Mouse (Mus musculus) megakaryocyte, embryonic 14.5 days (primary cell): Measurements from ENCODE around the gene Prim1. TPM values are rescaled to one million over a fixed set of nuclear protein-coding genes. Genes with fewer than 3 reads are reported as not detected.

Source experiments
- H3K27me3 ChIP-seq: replicated peaks from 2 replicates; pipeline ENCODE3; 2012; ENCODE audit warnings: inconsistent platforms
- H3K36me3 ChIP-seq: replicated peaks from 2 replicates; pipeline ENCODE3; 2012; ENCODE audit warnings: low read length, inconsistent platforms, mixed read lengths
- H3K4me1 ChIP-seq: 2 replicates; pipeline ENCODE4 v1.6.1; 2012; ENCODE audit warnings: inconsistent platforms
- H3K4me3 ChIP-seq: replicated peaks from 2 replicates; pipeline ENCODE3; 2012; ENCODE audit warnings: moderate library complexity, mild to moderate bottlenecking, inconsistent platforms
- H3K9me3 ChIP-seq: 2 replicates; pipeline ENCODE4 v1.6.1; 2012; ENCODE audit warnings: inconsistent platforms
- FLI1 ChIP-seq: IDR thresholded peaks from 2 replicates; pipeline ENCODE4 v1.6.1; 2012; ENCODE audit warnings: low read length, inconsistent platforms, mixed read lengths
- GATA1 ChIP-seq: IDR thresholded peaks from 3 replicates; pipeline ENCODE4 v1.6.1; 2012; ENCODE audit warnings: mixed read lengths, low read length, inconsistent platforms, borderline replicate concordance
- polyA plus RNA-seq: library from polyadenylated mRNA; stranded (reverse); fragments of >175 nt; gene quantifications from 2 replicates; pipeline ENCODE4 v1.2.3, GENCODE M21; 2012; ENCODE audit warnings: low replicate concordance; ENCODE audit not compliant: insufficient read depth

Prim1 gene
- polyA plus RNA-seq = 2.6 TPM in 1 of 2 replicates, not detected in the other

- peak; percentile 54; the same call in 1 of the 2 replicates for TF ChIP-seq FLI1
- no peak for TF ChIP-seq GATA1
- Histone ChIP-seq H3K9me3 (no peaks in the 10 kb centered on the region), H3K4me1 (peaks cover 19% of the 10 kb centered on the region), H3K27me3 (no peaks in the 10 kb centered on the region), H3K36me3 (peaks cover 17% of the 10 kb centered on the region), H3K4me3 (peak within 1 kb of the TSS; percentile 95)
Observed at GRCm38 (mm10) chr10:128015068-128015934, at the start of gene Prim1. Prim1 (plus strand) TSS chr10:128015168.

GRCm38 (mm10) chr10:127966506-127966905 is 48.5 kb upstream of the Prim1 start:
- Histone ChIP-seq H3K27me3 (peaks cover 2% of the 10 kb centered on the region), H3K4me1 (no peaks in the 10 kb centered on the region), H3K4me3 (no peak overlapping the region), H3K36me3 (no peaks in the 10 kb centered on the region), H3K9me3 (peaks cover 4% of the 10 kb centered on the region)
- TF ChIP-seq GATA1 = no peak
- TF ChIP-seq FLI1 = no peak

- TF ChIP-seq GATA1 (no peak), FLI1 (no peak)
- H3K4me1 ChIP-seq = no peaks in the 10 kb centered on the region
- H3K9me3 ChIP-seq = peaks cover 17% of the 10 kb centered on the region
- peaks cover 2% of the 10 kb centered on the region for H3K27me3 ChIP-seq
- no peak overlapping the region for H3K4me3 ChIP-seq
- H3K36me3 ChIP-seq = no peaks in the 10 kb centered on the region
Observed at GRCm38 (mm10) chr10:127969820-127970219, 45.1 kb upstream of the Prim1 start.

GRCm38 (mm10) chr10:127970359-127970831 is 44.6 kb upstream of the Prim1 start:
- TF ChIP-seq FLI1 = no peak
- TF ChIP-seq GATA1 = no peak
- H3K9me3 ChIP-seq = peaks cover 17% of the 10 kb centered on the region

GRCm38 (mm10) chr10:127971135-127971534 is 43.8 kb upstream of the Prim1 start:
- Histone ChIP-seq H3K4me1 (no peaks in the 10 kb centered on the region), H3K9me3 (peaks cover 17% of the 10 kb centered on the region), H3K36me3 (no peaks in the 10 kb centered on the region), H3K4me3 (no peak overlapping the region), H3K27me3 (peaks cover 3% of the 10 kb centered on the region)
- TF ChIP-seq FLI1 (no peak), GATA1 (no peak)

More at GRCm38 (mm10) chr10:127970359-127970831, 44.6 kb upstream of the Prim1 start:
- H3K27me3 ChIP-seq = peaks cover 3% of the 10 kb centered on the region
- H3K4me1 ChIP-seq = no peaks in the 10 kb centered on the region
- no peak overlapping the region for H3K4me3 ChIP-seq
- H3K36me3 ChIP-seq = no peaks in the 10 kb centered on the region

- Histone ChIP-seq H3K9me3 (peaks cover 17% of the 10 kb centered on the region), H3K4me3 (no peak overlapping the region), H3K27me3 (peaks cover 7% of the 10 kb centered on the region), H3K4me1 (no peaks in the 10 kb centered on the region), H3K36me3 (no peaks in the 10 kb centered on the region)
- no peak for TF ChIP-seq FLI1
- no peak for TF ChIP-seq GATA1
Observed at GRCm38 (mm10) chr10:127974062-127974461, 40.9 kb upstream of the Prim1 start.

- Histone ChIP-seq H3K9me3 (peaks cover 17% of the 10 kb centered on the region), H3K27me3 (peaks cover 7% of the 10 kb centered on the region), H3K4me1 (no peaks in the 10 kb centered on the region), H3K4me3 (no peak overlapping the region), H3K36me3 (no peaks in the 10 kb centered on the region)
- no peak for TF ChIP-seq FLI1
- TF ChIP-seq GATA1 = no peak
Observed at GRCm38 (mm10) chr10:127975503-127975902, 39.5 kb upstream of the Prim1 start.

- H3K36me3 ChIP-seq = no peaks in the 10 kb centered on the region
- no peak overlapping the region for H3K4me3 ChIP-seq
- peaks cover 10% of the 10 kb centered on the region for H3K9me3 ChIP-seq
- H3K4me1 ChIP-seq = no peaks in the 10 kb centered on the region
- no peak for TF ChIP-seq GATA1
- TF ChIP-seq FLI1 = no peak
- H3K27me3 ChIP-seq = peaks cover 12% of the 10 kb centered on the region
Observed at GRCm38 (mm10) chr10:127984650-127985049, 30.3 kb upstream of the Prim1 start.

GRCm38 (mm10) chr10:127985601-127986000 is 29.4 kb upstream of the Prim1 start:
- TF ChIP-seq FLI1 (no peak), GATA1 (no peak)
- no peaks in the 10 kb centered on the region for H3K36me3 ChIP-seq

GRCm38 (mm10) chr10:127996690-127997089 is 18.3 kb upstream of the Prim1 start:
- H3K9me3 ChIP-seq = peaks cover 8% of the 10 kb centered on the region
- H3K36me3 ChIP-seq = no peaks in the 10 kb centered on the region
- TF ChIP-seq FLI1 (no peak), GATA1 (no peak)
- no peaks in the 10 kb centered on the region for H3K27me3 ChIP-seq
- no peaks in the 10 kb centered on the region for H3K4me1 ChIP-seq
- H3K4me3 ChIP-seq = no peak overlapping the region

More at GRCm38 (mm10) chr10:127985601-127986000, 29.4 kb upstream of the Prim1 start:
- no peak overlapping the region for H3K4me3 ChIP-seq
- H3K9me3 ChIP-seq = peaks cover 10% of the 10 kb centered on the region
- H3K27me3 ChIP-seq = peaks cover 12% of the 10 kb centered on the region
- H3K4me1 ChIP-seq = no peaks in the 10 kb centered on the region
